Mouse (Mus musculus) embryonic fibroblast, embryonic 13.5 days (primary cell): Measurements from ENCODE around the gene Unc5c.

Experiments used
- CTCF ChIP-seq: IDR thresholded peaks from 2 replicates; pipeline ENCODE4 v1.5.1; 2011; ENCODE audit warnings: mild to moderate bottlenecking, control low read depth, low read length, moderate library complexity, borderline replicate concordance; ENCODE audit not compliant: insufficient read depth
- POLR2A ChIP-seq: IDR thresholded peaks from 2 replicates; pipeline ENCODE4 v1.6.1; 2011; ENCODE audit warnings: low read depth, mild to moderate bottlenecking, control low read depth, low read length, moderate library complexity

DNA sequence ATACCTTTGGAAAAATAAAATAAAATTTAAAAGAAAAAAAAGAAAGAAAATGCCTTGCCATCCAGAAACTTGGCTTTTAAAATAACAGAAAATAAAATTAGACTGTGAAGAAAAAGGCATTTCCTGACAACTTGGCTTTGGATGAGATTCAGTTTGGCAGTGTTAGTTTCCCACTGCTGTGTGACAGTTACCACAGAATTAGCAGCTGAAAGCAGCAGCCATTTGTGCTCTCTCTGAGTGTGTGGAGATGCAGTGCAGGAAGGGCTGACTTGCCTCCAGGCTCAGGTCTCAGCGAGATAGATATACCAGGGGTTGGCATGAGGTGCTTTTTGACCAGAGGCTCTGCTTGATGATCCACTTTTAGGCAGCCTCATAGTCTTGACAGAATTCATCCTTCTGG, 151.7 kb downstream of the Unc5c start:
- TF ChIP-seq CTCF: no peak
- no peak for TF ChIP-seq POLR2A
